Mouse (Mus musculus): ENCODE measurements around the gene Pten. TPM values are rescaled to one million over a fixed set of nuclear protein-coding genes. Genes with fewer than 3 reads are reported as not detected.
"Not testable (repeated sequence)": the region's sequence is repeated elsewhere in the genome, so short reads cannot be mapped to it uniquely, and the experiment has no call there.

Gene Pten
- total RNA-seq, 2 experiments from 2014 or later = 146 to 153 TPM

GRCm38 (mm10) chr19:32752357-32752756, 4.9 kb upstream of the Pten start:
- DNase-seq (ENCODE audit: low spot score in 2 of 2) = no peak
- intact Hi-C loops (cut with DNase I) = no loop called here

- DNase-seq (ENCODE audit: low spot score in 2 of 2) = no peak
- intact Hi-C loops (cut with DNase I) = no loop called here
These were observed 3.9 kb upstream of the Pten start for GRCm38 (mm10) chr19:32753386-32753785.

GRCm38 (mm10) chr19:32754188-32755000, 2.9 kb upstream of the Pten start:
- intact Hi-C loops (cut with DNase I) = no loop called here
- no peak for DNase-seq (ENCODE audit: low spot score in 2 of 2)

- DNase-seq (ENCODE audit: low spot score in 2 of 2) = no peak
- intact Hi-C loops (cut with DNase I) = loop anchor here (5.0 kb wide), 3 partner anchors 152 to 347 kb away; no protein-coding TSS in a partner anchor
These were observed 2.0 kb upstream of the Pten start for GRCm38 (mm10) chr19:32755104-32755791.

GRCm38 (mm10) chr19:32755792-32756635, 1.3 kb upstream of the Pten start:
- intact Hi-C loops (cut with DNase I) = loop anchor here (2.0 to 5.0 kb wide), 5 partner anchors 43 to 469 kb away; no protein-coding TSS in a partner anchor
- peak; percentile 96 to 98 for DNase-seq (ENCODE audit: low spot score in 2 of 2)

GRCm38 (mm10) chr19:32756636-32756899, 729 bp upstream of the Pten start:
- DNase-seq (ENCODE audit: low spot score in 2 of 2) = no peak
- intact Hi-C loops (cut with DNase I) = loop anchor here (2.0 to 5.0 kb wide), 5 partner anchors 44 to 468 kb away; no protein-coding TSS in a partner anchor

GRCm38 (mm10) chr19:32757831-32758792, 815 bp downstream of the Pten start:
- intact Hi-C loops (cut with DNase I) = loop anchor here (2.0 to 5.0 kb wide), 5 partner anchors 45 to 467 kb away; no protein-coding TSS in a partner anchor
- peak in 1 of 2 experiments; percentile 56 for DNase-seq (ENCODE audit: low spot score in 2 of 2)

- intact Hi-C loops (cut with DNase I) = loop anchor here (5.0 kb wide), 3 partner anchors 149 to 344 kb away; no protein-coding TSS in a partner anchor
- DNase-seq (ENCODE audit: low spot score in 2 of 2) = no peak
These were observed 1.5 kb downstream of the Pten start for GRCm38 (mm10) chr19:32758793-32759161.

GRCm38 (mm10) chr19:32759357-32760024, 2.2 kb downstream of the Pten start:
- intact Hi-C loops (cut with DNase I) = loop anchor here (5.0 kb wide), 3 partner anchors 148 to 343 kb away; no protein-coding TSS in a partner anchor
- no peak for DNase-seq (ENCODE audit: low spot score in 2 of 2)

- intact Hi-C loops (cut with DNase I) = no loop called here
These were observed 3.2 kb downstream of the Pten start for GRCm38 (mm10) chr19:32760499-32760898.

GRCm38 (mm10) chr19:32761162-32761561, 3.9 kb downstream of the Pten start:
- intact Hi-C loops (cut with DNase I) = no loop called here
- DNase-seq (ENCODE audit: low spot score in 2 of 2) = no peak

More at GRCm38 (mm10) chr19:32760499-32760898, 3.2 kb downstream of the Pten start:
- DNase-seq (ENCODE audit: low spot score in 2 of 2) = no peak

- intact Hi-C loops (cut with DNase I) = no loop called here
- DNase-seq (ENCODE audit: low spot score in 2 of 2) = no peak
These were observed 5.2 kb downstream of the Pten start for GRCm38 (mm10) chr19:32762493-32762892.

GRCm38 (mm10) chr19:32778411-32778810, 21.1 kb downstream of the Pten start:
- DNase-seq (ENCODE audit: low spot score in 2 of 2) = no peak
- intact Hi-C loops (cut with DNase I) = no loop called here

- intact Hi-C loops (cut with DNase I) = no loop called here
- DNase-seq (ENCODE audit: low spot score in 2 of 2) = no peak
These were observed 21.8 kb downstream of the Pten start for GRCm38 (mm10) chr19:32779131-32779530.

GRCm38 (mm10) chr19:32781305-32782071, 24.2 kb downstream of the Pten start:
- DNase-seq (ENCODE audit: low spot score in 2 of 2) = no peak
- intact Hi-C loops (cut with DNase I) = no loop called here

- intact Hi-C loops (cut with DNase I); DNase-seq (ENCODE audit: low spot score in 2 of 2): not testable (repeated sequence)
These were observed 30.1 kb downstream of the Pten start for GRCm38 (mm10) chr19:32787388-32787787.

GRCm38 (mm10) chr19:32788016-32788415, 30.7 kb downstream of the Pten start:
- DNase-seq (ENCODE audit: low spot score in 2 of 2); intact Hi-C loops (cut with DNase I): not testable (repeated sequence)

Measured in left cerebral cortex, postnatal 36 days (tissue).